Mouse (Mus musculus) ZHBTc4 (cell line): Measurements from ENCODE around the gene Tnpo2.
"Not testable (repeated sequence)": the region's sequence is repeated elsewhere in the genome, so short reads cannot be mapped to it uniquely, and the experiment has no call there.

Experiments used
- DNase-seq: peaks from one replicate; pipeline ENCODE4 v3.0.0-alpha.2; 2011; ENCODE audit warnings: low read depth, low spot score

Gene Tnpo2

DNA sequence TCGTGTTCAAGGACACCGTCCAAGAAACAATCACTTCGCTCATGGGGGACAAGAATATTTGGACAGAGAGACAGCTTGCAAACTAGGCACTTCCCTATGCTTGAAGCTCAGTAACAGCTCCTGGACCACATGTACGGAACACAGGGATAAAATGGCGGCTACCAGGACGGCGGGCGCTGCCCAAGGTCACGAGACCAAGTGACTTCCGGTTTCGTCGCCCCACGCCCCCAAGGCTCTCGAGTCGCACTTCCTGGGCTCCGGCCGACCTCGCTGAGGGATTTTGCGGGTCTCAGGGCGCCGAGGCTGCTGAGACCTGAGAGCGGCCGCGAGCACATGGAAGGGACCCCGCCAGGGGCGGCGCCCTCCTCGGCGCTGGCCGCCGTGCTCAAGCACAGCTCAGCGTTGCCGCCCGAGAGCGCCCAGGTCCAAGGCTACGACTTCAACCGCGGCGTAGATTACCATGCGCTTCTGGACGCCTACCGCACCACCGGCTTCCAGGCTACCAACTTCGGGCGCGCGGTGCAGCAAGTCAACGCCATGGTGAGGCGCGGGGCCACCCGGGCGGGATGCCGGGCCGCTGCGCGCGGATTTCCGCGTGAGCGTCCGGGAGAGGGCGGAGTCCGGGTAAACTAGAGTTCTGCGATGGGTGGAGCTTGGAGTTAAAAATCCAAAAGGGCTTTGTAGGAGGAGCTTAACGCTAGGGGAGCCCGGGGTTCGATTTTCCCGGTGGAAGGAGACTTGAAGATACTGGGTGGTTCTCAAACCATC is 35.0 kb downstream of the Tnpo2 start, which contains the start of gene Dhps:
Gene Dhps, plus strand, starts transcription at position 244 of the 768 bp plus-strand sequence.
- peak; percentile 96 for DNase-seq

DNA sequence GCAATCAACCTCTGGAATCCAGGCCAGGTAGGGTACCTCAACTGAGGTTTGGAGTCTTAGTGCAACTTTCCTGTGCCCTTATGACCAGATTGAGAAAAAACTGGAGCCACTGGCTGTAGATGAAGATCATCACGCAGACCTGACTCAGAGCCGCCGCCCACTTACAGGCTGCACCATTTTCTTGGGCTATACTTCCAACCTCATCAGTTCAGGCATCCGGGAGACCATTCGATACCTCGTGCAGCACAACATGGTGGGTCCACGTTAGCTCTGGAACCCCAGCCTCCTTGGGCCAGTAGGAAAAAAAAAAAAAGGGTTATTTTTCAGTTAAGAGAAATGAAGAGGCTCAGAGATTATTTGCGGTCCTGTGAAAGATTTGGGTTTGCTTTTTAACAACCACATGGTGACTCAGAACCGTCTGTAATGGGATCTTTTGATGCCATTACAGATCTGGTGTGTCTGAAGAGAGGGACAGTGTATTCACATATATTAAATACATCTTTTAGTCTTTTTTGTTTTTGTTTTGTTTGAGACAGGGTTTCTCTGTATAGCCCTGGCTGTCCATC is 35.7 kb downstream of the Tnpo2 start:
- DNase-seq: no peak

DNA sequence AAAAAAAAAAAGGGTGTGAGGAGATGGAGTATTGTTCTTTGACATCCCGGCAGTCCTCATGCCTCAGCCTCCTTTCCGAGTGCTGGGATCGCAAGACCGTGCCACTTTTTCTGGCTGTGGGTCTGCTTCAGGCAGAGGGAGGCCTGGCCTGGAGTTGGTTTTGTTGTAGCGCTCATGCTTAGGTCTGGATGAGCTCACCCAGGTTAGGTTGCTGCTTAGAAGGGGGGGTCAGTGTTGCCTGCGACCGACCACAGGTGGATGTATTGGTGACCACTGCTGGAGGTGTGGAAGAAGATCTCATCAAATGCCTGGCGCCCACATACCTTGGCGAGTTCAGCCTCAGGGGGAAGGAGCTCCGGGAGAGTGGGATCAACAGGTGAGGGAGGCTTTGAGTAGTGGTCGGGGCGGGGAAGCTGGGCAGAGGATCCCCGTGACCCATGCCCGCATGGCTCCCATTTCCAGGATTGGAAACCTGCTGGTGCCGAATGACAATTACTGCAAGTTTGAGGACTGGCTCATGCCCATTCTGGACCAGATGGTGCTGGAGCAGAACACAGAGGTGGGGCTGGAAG is 36.4 kb downstream of the Tnpo2 start:
- no peak for DNase-seq

DNA sequence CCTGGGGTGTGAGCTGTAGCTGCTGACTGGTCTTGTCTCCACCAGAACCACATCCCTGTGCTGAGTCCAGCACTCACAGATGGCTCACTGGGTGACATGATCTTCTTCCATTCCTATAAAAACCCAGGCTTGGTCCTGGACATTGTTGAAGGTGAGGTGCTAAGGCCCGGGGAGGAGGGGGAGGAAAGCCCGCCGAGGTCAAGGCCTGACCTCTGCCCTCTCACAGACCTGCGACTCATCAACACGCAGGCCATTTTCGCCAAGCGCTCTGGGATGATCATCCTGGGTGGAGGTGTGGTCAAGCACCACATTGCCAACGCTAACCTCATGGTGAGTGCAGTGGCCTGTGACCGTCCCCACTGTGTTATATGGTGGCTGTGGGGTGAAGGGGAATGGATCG is 37.5 kb downstream of the Tnpo2 start:
- DNase-seq: no peak

DNA sequence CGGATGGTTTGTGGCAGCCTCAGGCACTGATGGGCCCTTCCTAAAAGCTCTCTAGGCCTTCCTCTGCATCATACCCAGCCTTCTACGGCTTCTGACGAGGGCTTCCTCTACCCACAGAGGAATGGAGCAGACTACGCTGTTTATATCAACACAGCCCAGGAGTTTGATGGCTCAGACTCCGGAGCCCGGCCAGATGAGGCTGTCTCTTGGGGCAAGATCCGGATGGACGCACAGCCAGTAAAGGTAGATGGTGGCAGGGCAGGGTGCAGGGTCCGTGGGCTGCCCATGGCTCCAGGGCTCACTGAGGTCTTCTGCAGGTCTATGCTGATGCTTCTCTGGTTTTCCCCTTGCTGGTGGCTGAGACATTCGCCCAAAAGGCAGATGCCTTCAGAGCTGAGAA is 37.9 kb downstream of the Tnpo2 start:
- no peak for DNase-seq

DNA sequence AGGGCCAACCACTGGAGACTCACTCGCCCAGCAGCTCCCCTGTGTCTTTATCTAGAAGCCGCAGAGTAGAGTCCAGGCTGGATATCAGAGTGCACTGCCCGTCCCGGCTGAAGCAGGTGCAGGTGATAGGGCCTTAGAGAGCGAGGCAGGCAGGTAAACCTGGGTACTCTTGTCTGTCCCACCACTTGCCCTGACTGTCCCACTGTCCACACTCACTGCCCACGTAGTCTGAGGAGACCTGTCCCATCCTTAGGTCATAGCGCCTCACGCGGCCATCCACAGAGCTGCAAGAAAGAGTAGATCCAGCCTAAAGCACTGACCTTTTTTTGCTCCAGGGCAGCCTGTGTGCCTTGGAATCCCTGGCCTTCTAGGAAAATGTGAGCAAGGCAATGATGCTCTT is 39.3 kb downstream of the Tnpo2 start:
- DNase-seq: peak; percentile 76

DNA sequence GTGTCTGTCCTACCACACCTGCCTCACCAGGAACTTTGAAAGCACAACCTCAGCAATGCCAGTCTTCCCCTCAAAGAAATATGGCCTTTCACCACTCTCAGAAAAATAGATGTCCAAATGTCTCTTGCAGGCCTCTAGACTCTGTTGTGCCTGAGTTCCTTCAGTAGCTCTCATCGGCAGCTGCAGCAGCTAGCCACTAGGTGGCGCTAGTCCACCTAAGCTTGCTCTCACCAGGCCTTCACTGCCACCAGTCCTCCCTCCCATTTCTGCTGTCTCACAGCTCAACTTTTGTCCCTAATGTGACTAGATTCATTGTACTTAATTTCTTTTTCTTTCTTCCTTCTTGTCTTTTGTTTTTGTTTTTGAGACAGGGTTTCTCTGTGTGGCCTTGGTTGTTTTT is 40.3 kb downstream of the Tnpo2 start:
- DNase-seq: peak; percentile 93

DNA sequence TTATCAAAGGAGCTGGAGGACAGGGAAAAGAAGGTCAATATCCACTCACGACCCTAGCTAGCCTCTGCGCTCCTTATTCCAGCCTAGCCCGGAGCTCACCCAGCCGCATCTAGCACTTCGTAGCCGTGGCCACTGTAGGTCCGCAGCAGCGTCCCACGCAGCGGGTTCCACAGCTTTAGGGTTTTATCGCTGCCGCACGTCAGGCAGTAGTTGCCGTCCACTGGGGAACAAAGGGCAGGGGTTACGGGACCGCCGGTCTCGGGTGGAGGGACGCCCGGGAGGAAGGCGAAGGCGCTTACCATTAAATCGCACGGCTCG is 43.5 kb downstream of the Tnpo2 start:
- no peak for DNase-seq

DNA sequence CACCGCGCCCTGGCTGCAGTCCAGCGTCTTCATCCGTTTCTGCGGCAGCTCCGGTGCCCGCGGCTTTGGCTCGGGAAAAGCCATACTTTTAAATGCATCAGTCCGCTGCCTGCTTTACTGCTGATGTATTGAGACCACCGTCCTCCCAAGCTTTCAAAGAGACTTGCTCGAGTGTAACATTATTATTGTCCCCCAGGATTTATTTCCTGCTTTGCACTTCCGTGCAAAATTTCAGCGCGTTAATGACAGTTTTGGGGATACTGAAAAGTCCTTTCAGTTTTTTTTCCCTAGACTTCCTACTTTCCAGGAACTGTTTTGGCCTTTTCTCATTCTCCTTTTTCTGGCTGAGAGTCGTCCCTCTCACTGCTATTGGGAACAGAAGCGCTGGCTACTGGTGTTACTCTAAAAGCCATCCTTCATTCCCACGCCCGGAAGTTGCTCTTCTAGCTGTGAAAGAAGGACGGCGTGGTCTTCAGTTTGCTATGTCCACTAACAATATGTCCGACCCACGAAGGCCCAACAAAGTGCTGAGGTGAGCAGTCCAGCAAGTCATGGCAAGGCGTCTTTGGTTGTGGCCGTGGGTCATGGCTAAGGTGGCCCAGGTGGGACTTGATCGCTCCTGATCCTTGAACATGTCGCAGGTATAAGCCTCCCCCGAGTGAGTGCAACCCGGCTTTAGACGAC is 44.0 kb downstream of the Tnpo2 start, which contains the start of gene Wdr83os:
Gene Wdr83os, plus strand, starts transcription at position 209 of the 684 bp plus-strand sequence.
- DNase-seq: peak; percentile 81

DNA sequence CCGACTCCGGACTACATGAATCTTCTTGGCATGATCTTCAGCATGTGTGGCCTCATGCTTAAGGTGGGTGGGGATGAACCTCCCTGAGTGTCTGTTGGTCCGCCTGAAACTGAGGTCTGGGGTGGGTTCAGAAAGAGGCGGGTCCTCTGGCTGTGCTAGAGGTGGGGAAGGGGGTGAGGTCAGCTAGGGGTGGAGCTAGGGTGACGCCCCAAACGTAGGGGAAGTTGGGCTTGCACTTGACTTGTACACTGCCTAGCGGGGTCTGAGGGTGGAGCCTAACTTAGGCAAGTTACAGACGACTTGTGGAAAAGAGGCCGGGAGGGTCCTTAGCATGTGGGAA is 44.5 kb downstream of the Tnpo2 start, which contains the start of gene Wdr83:
Gene Wdr83, minus strand, starts transcription at position 91 of the 340 bp plus-strand sequence.
- DNase-seq: peak; percentile 91

DNA sequence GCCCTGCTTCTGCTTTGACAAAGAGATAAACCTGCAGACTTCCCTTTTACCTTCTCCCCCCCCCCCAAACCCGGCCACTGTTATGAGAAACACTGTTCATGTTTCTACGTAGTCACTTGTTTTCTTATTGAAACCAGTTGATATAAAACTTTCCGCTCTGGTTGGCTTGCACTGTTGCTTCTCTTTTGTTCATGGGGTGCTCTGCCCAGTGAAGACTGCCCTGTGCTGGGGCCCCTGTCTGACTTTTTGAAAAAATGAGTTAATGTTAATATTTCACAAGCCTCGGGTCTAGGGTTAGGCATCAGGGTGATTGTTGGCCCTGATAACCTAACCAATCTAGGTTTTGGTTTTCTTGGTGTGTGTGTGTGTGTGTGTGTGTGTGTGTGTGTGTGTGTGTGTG is 45.5 kb downstream of the Tnpo2 start:
- DNase-seq: not testable (repeated sequence)

DNA sequence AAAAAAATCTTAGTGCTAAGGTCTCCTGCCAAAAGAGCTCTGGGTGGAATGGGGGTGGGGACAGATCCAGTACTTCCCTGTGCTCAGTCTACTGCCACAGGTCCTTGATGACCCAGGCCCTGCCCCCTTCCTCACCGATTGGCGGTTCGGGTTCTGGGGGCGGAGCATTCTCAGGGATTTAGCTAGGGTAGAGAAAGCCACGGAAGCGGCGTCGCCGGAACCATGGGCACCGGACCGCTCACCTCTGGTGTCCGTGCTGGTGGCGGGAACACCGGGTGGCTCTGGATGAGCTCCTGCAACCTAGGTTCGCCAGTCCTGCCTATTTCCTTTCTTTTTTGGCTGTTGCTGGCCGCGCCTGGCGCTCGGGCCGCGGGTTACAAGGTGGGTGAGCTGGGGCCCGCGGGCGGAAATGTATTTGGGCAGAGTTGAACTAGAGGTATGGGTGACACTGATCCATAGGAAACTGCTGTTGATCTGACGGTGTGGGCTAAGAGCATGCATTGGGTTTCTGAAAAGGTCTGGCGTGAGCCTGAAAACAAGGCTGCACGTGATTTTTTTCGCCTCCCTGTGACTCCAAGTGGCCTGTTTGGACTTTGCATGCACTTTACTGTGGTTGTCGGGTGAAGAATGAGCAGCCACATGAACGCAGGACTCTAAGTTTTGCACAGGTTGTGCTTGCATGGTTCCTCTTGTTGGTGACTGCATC is 46.5 kb downstream of the Tnpo2 start, which contains the start of gene Man2b1:
Gene Man2b1, plus strand, starts transcription at position 163 of the 706 bp plus-strand sequence.
- peak; percentile 96 for DNase-seq

DNA sequence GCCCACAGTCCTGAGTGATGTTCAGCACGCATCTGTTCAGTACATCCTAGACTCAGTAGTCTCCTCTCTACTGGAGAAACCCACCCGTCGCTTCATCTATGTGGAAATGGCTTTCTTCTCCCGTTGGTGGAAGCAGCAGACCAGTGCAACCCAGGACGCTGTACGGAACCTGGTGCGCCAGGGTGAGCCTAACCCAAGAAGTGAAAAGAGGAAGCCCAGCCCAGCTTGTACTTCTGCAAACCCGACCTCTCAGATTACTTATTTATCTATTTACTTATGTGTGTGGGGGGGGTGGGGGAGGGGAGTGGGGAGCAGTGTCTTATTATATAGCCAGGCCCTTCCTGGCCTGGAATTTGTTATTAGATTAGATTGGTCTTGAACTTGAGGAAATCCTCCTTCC is 47.9 kb downstream of the Tnpo2 start:
- no peak for DNase-seq

DNA sequence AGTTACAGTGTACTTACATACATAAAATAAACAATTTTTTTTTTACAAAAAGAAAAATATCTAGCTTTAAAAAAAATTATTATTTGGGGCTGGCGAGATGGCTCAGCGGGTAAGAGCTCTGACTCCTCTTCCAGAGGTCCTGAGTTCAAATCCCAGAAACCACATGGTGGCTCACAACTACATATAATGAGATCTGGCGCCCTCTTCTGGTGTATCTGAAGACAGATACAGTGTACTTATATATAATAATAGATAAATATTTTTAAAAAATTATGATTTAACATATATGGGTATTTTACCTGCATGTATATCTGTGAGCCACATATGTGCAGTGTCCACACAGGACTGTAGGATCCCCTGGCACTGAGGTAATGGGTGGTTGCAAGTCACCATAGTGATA is 49.5 kb downstream of the Tnpo2 start:
- no peak for DNase-seq

DNA sequence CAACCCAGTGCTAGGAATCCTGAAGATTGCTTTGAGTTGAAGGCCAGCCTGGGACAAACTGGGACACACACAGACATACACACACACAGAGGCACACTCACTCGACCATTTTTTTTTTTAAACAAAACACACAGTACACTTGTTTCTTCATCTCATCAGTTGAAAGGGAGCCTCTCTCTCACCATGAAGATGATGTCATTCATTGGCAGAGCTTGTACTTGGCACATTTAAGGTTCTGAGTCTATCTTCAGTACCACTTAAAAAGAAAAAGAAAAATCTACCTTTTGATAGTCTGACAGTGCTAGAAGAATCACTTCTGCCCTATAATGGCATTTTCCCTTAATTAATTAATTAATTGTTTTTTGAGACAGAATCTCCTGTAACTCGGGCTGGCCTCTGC is 52.1 kb downstream of the Tnpo2 start:
- no peak for DNase-seq

DNA sequence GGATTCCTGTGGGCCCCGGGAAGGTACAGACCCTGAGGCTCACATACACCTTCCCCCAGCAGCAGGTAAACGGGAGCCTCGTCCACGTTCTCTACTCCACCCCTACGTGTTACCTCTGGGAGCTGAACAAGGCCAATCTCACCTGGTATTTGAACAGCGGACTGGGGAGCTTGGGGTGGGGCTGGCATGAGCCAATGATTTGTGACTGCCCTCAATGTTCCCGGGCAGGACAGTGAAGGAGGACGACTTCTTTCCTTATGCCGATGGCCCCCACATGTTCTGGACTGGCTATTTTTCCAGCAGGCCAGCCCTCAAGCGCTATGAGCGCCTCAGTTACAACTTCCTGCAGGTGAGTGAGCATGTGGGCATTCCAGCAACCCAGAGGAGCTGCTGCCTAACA is 54.1 kb downstream of the Tnpo2 start:
- no peak for DNase-seq

DNA sequence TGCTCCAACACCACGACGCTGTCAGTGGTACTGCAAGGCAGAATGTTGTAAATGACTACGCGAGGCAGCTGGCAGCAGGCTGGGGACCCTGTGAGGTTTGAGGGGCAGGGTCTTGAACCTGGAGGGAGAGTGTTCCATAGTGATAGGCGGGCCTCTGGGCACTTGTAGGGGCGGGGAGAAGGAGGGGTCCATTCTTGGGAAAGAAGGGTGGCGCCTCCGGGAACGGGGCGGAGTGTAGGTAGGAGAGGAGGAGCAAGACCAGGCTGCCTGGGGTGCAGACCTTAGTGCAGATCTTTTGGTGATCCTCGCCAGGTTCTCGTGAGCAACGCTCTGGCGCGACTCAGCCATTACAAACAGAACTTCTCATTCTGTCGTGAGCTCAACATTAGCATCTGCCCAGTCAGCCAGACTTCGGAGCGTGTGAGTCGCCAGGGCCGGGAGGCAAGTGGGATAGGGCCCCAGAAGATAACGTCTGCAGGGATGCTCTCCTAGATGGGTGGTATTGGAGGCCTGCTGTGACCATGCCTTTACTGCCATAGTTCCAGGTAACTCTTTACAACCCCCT is 54.9 kb downstream of the Tnpo2 start:
- peak; percentile 89 for DNase-seq

DNA sequence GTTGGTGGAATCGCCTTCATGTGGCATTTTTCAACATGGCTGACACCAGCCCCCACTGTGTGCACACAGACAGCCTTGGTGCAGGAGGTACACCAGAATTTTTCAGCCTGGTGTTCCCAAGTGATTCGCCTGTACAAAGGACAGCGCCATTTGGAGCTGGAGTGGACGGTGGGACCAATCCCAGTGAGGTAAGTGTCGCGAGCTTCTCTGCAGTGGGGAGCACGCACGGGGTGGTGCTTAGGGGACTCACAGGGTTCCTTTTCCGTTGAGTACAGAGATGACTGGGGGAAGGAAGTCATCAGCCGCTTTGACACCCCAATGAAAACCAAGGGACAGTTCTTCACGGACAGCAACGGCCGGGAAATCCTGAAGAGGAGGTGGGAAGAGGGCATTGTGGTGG is 58.3 kb downstream of the Tnpo2 start:
- no peak for DNase-seq

DNA sequence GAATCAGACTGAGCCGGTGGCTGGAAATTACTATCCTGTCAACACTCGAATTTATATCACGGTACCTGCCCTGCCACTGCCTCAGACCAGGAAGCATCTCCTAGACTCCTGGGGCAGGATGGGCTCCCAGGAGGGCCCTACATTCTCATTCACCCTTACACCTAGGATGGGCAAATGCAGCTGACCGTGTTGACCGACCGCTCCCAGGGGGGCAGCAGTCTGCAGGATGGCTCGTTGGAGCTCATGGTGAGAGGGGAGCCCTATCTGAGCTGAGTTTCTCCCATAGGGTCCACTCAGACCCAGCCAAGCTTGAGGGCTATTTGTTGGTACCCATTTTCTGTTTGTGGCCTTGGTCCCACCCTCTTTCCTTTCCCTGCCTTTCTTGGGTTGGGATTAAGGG is 58.9 kb downstream of the Tnpo2 start:
- DNase-seq: no peak

DNA sequence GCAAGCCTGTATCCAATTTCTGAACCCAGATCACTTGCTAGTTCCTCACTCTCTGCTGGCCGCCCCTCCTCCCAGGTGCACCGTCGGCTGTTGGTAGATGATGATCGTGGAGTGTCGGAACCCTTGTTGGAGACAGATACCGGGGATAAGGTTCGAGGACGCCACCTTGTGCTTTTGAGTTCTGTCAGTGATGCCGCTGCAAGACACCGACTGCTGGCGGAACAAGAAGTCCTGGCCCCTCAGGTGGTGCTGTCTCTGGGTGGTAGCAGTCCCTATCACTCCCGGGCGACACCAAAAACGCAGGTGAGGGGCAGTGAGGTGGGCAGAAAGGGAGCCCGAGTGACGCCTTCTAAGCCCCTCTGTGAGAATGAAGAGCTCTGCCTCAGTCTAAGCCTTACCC is 59.5 kb downstream of the Tnpo2 start:
- DNase-seq: no peak

DNA sequence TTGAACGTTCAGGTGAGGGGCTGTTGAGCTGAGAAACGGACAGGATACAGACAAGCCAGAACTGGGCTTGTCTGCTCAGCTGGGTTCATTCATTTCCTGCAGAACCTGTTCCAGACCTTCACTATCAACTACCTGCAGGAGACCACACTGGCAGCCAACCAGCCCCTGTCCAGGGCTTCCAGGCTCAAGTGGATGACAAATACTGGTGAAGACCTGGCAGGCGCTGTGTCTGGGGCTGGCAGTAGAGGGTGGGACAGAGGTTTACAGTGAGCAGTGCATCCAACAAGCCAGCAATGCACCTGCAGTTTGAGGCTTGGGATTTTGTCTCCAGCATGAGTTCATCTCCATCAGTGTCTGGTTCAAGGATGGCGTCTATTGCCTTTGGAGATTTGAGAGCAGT is 60.1 kb downstream of the Tnpo2 start:
- no peak for DNase-seq
